Mouse (Mus musculus): ENCODE data around the gene Slc51a. TPM values are rescaled to one million over a fixed set of nuclear protein-coding genes. Genes with fewer than 3 reads are reported as not detected.

Slc51a gene
- polyA plus RNA-seq, 1 experiment from 2014 or later, result 0.38 TPM

GRCm38 (mm10) chr16:32485209-32485608 is 2.5 kb downstream of the Slc51a start:
- 80% methylated on average over 2 of the region's 2 CpGs for WGBS
- H3K4me2 ChIP-seq (ENCODE audit: low read depth), result no peak overlapping the region
- H3K9ac ChIP-seq (ENCODE audit: low read length), result no peak overlapping the region
- no peaks in the 10 kb centered on the region for H3K9me3 ChIP-seq (ENCODE audit: control insufficient read depth, low read length)
- no peaks in the 10 kb centered on the region for H3K36me3 ChIP-seq (ENCODE audit: control insufficient read depth, insufficient read depth, low read length)
- H3K27ac ChIP-seq (ENCODE audit: low read depth, low read length), result no peak overlapping the region
- ATAC-seq (ENCODE audit: insufficient read depth, low FRiP score, low TSS enrichment) (no peak), DNase-seq (ENCODE audit: low spot score) (no peak)
- H3K4me3 ChIP-seq (ENCODE audit: low read depth, low read length), result no peak overlapping the region
- no peaks in the 10 kb centered on the region for H3K4me1 ChIP-seq (ENCODE audit: control insufficient read depth, insufficient read depth, low read length)
- H3K27me3 ChIP-seq (ENCODE audit: control insufficient read depth, insufficient read depth, low read length), result no peaks in the 10 kb centered on the region

GRCm38 (mm10) chr16:32484431-32484871 is 3.2 kb downstream of the Slc51a start:
- ATAC-seq (ENCODE audit: insufficient read depth, low FRiP score, low TSS enrichment) (no peak), DNase-seq (ENCODE audit: low spot score) (no peak)
- Histone ChIP-seq H3K9ac (ENCODE audit: low read length) (no peak overlapping the region), H3K4me1 (ENCODE audit: control insufficient read depth, insufficient read depth, low read length) (no peaks in the 10 kb centered on the region), H3K4me2 (ENCODE audit: low read depth) (no peak overlapping the region), H3K27me3 (ENCODE audit: control insufficient read depth, insufficient read depth, low read length) (no peaks in the 10 kb centered on the region), H3K36me3 (ENCODE audit: control insufficient read depth, insufficient read depth, low read length) (no peaks in the 10 kb centered on the region), H3K27ac (ENCODE audit: low read depth, low read length) (no peak overlapping the region), H3K9me3 (ENCODE audit: control insufficient read depth, low read length) (no peaks in the 10 kb centered on the region), H3K4me3 (ENCODE audit: low read depth, low read length) (no peak overlapping the region)
- 44% methylated on average over 7 of the region's 7 CpGs for WGBS

- no peak overlapping the region for H3K4me3 ChIP-seq (ENCODE audit: low read depth, low read length)
- no peaks in the 10 kb centered on the region for H3K9me3 ChIP-seq (ENCODE audit: control insufficient read depth, low read length)
- H3K4me1 ChIP-seq (ENCODE audit: control insufficient read depth, insufficient read depth, low read length), result no peaks in the 10 kb centered on the region
- no peak overlapping the region for H3K27ac ChIP-seq (ENCODE audit: low read depth, low read length)
- no peak overlapping the region for H3K9ac ChIP-seq (ENCODE audit: low read length)
- H3K4me2 ChIP-seq (ENCODE audit: low read depth), result no peak overlapping the region
- 78% methylated on average over 2 of the region's 2 CpGs for WGBS
- ATAC-seq (ENCODE audit: insufficient read depth, low FRiP score, low TSS enrichment) (no peak), DNase-seq (ENCODE audit: low spot score) (no peak)
- H3K27me3 ChIP-seq (ENCODE audit: control insufficient read depth, insufficient read depth, low read length), result no peaks in the 10 kb centered on the region
- no peaks in the 10 kb centered on the region for H3K36me3 ChIP-seq (ENCODE audit: control insufficient read depth, insufficient read depth, low read length)
Observed at GRCm38 (mm10) chr16:32479415-32479814, 8.3 kb downstream of the Slc51a start.

- H3K9ac ChIP-seq (ENCODE audit: low read length), result no peak overlapping the region
- no peaks in the 10 kb centered on the region for H3K9me3 ChIP-seq (ENCODE audit: control insufficient read depth, low read length)
- no peak for ATAC-seq (ENCODE audit: insufficient read depth, low FRiP score, low TSS enrichment)
- 85% methylated on average over 6 of the region's 6 CpGs for WGBS
- H3K4me3 ChIP-seq (ENCODE audit: low read depth, low read length), result no peak overlapping the region
- no peaks in the 10 kb centered on the region for H3K27me3 ChIP-seq (ENCODE audit: control insufficient read depth, insufficient read depth, low read length)
- no peak for DNase-seq (ENCODE audit: low spot score)
- H3K27ac ChIP-seq (ENCODE audit: low read depth, low read length), result no peak overlapping the region
- H3K4me2 ChIP-seq (ENCODE audit: low read depth), result no peak overlapping the region
- H3K36me3 ChIP-seq (ENCODE audit: control insufficient read depth, insufficient read depth, low read length), result no peaks in the 10 kb centered on the region
- no peaks in the 10 kb centered on the region for H3K4me1 ChIP-seq (ENCODE audit: control insufficient read depth, insufficient read depth, low read length)
Observed at GRCm38 (mm10) chr16:32477315-32477714, 10.4 kb downstream of the Slc51a start.

- H3K4me2 ChIP-seq (ENCODE audit: low read depth), result no peak overlapping the region
- DNase-seq (ENCODE audit: low spot score) (no peak), ATAC-seq (ENCODE audit: insufficient read depth, low FRiP score, low TSS enrichment) (no peak)
- H3K4me1 ChIP-seq (ENCODE audit: control insufficient read depth, insufficient read depth, low read length), result no peaks in the 10 kb centered on the region
- no peak overlapping the region for H3K27ac ChIP-seq (ENCODE audit: low read depth, low read length)
- H3K9ac ChIP-seq (ENCODE audit: low read length), result no peak overlapping the region
- H3K36me3 ChIP-seq (ENCODE audit: control insufficient read depth, insufficient read depth, low read length), result 0 out of 2 replicates have a peak, but pooled peaks cover 2% of the 10 kb centered on the region
- no peaks in the 10 kb centered on the region for H3K27me3 ChIP-seq (ENCODE audit: control insufficient read depth, insufficient read depth, low read length)
- 70% methylated on average over 7 of the region's 7 CpGs for WGBS
- H3K4me3 ChIP-seq (ENCODE audit: low read depth, low read length), result no peak overlapping the region
- no peaks in the 10 kb centered on the region for H3K9me3 ChIP-seq (ENCODE audit: control insufficient read depth, low read length)
Observed at GRCm38 (mm10) chr16:32472276-32473015, 15.2 kb downstream of the Slc51a start.

GRCm38 (mm10) chr16:32469404-32470105 is 18.1 kb downstream of the Slc51a start:
- DNase-seq (ENCODE audit: low spot score), result no peak

GRCm38 (mm10) chr16:32468488-32468887 is 19.2 kb downstream of the Slc51a start:
- Histone ChIP-seq H3K9ac (ENCODE audit: low read length) (no peak overlapping the region), H3K4me3 (ENCODE audit: low read depth, low read length) (no peak overlapping the region), H3K27me3 (ENCODE audit: control insufficient read depth, insufficient read depth, low read length) (no peaks in the 10 kb centered on the region), H3K4me1 (ENCODE audit: control insufficient read depth, insufficient read depth, low read length) (no peaks in the 10 kb centered on the region), H3K27ac (ENCODE audit: low read depth, low read length) (no peak overlapping the region), H3K36me3 (ENCODE audit: control insufficient read depth, insufficient read depth, low read length) (peaks cover 6% of the 10 kb centered on the region; the same call in 1 of the 2 replicates), H3K4me2 (ENCODE audit: low read depth) (no peak overlapping the region), H3K9me3 (ENCODE audit: control insufficient read depth, low read length) (no peaks in the 10 kb centered on the region)
- DNase-seq (ENCODE audit: low spot score) (no peak), ATAC-seq (ENCODE audit: insufficient read depth, low FRiP score, low TSS enrichment) (no peak)
- WGBS, result 79% methylated on average over 3 of the region's 3 CpGs

More at GRCm38 (mm10) chr16:32469404-32470105, 18.1 kb downstream of the Slc51a start:
- H3K4me1 ChIP-seq (ENCODE audit: control insufficient read depth, insufficient read depth, low read length), result no peaks in the 10 kb centered on the region
- no peak overlapping the region for H3K9ac ChIP-seq (ENCODE audit: low read length)
- H3K4me2 ChIP-seq (ENCODE audit: low read depth), result no peak overlapping the region
- 84% methylated on average over 5 of the region's 5 CpGs for WGBS
- H3K9me3 ChIP-seq (ENCODE audit: control insufficient read depth, low read length), result no peaks in the 10 kb centered on the region
- no peak for ATAC-seq (ENCODE audit: insufficient read depth, low FRiP score, low TSS enrichment)
- H3K27me3 ChIP-seq (ENCODE audit: control insufficient read depth, insufficient read depth, low read length), result no peaks in the 10 kb centered on the region
- H3K27ac ChIP-seq (ENCODE audit: low read depth, low read length), result no peak overlapping the region
- no peak overlapping the region for H3K4me3 ChIP-seq (ENCODE audit: low read depth, low read length)
- H3K36me3 ChIP-seq (ENCODE audit: control insufficient read depth, insufficient read depth, low read length), result 0 out of 2 replicates have a peak, but pooled peaks cover 2% of the 10 kb centered on the region

- Histone ChIP-seq H3K27me3 (ENCODE audit: control insufficient read depth, insufficient read depth, low read length) (no peaks in the 10 kb centered on the region), H3K27ac (ENCODE audit: low read depth, low read length) (no peak overlapping the region), H3K4me2 (ENCODE audit: low read depth) (no peak overlapping the region), H3K9ac (ENCODE audit: low read length) (no peak overlapping the region), H3K9me3 (ENCODE audit: control insufficient read depth, low read length) (no peaks in the 10 kb centered on the region), H3K4me1 (ENCODE audit: control insufficient read depth, insufficient read depth, low read length) (no peaks in the 10 kb centered on the region), H3K4me3 (ENCODE audit: low read depth, low read length) (no peak overlapping the region), H3K36me3 (ENCODE audit: control insufficient read depth, insufficient read depth, low read length) (peaks cover 3% of the 10 kb centered on the region)
- 0% methylated on average over 1 of the region's 1 CpGs for WGBS
- no peak for DNase-seq (ENCODE audit: low spot score)
- no peak for ATAC-seq (ENCODE audit: insufficient read depth, low FRiP score, low TSS enrichment)
Observed at GRCm38 (mm10) chr16:32464908-32465307, 22.8 kb downstream of the Slc51a start.

- H3K4me2 ChIP-seq (ENCODE audit: low read depth), result no peak overlapping the region
- H3K27ac ChIP-seq (ENCODE audit: low read depth, low read length), result no peak overlapping the region
- H3K9ac ChIP-seq (ENCODE audit: low read length), result no peak overlapping the region
- peaks cover 3% of the 10 kb centered on the region for H3K36me3 ChIP-seq (ENCODE audit: control insufficient read depth, insufficient read depth, low read length)
- no peak overlapping the region for H3K4me3 ChIP-seq (ENCODE audit: low read depth, low read length)
- WGBS, result 70% methylated on average over 2 of the region's 2 CpGs
- H3K4me1 ChIP-seq (ENCODE audit: control insufficient read depth, insufficient read depth, low read length), result no peaks in the 10 kb centered on the region
- H3K27me3 ChIP-seq (ENCODE audit: control insufficient read depth, insufficient read depth, low read length), result no peaks in the 10 kb centered on the region
- H3K9me3 ChIP-seq (ENCODE audit: control insufficient read depth, low read length), result no peaks in the 10 kb centered on the region
- ATAC-seq (ENCODE audit: insufficient read depth, low FRiP score, low TSS enrichment) (no peak), DNase-seq (ENCODE audit: low spot score) (no peak)
Observed at GRCm38 (mm10) chr16:32463426-32463825, 24.3 kb downstream of the Slc51a start.

Data from neural tube, embryonic 11.5 days (tissue).